Mouse (Mus musculus): ENCODE results near the gene Hddc2.

Gene Hddc2

GRCm38 (mm10) chr10:31312865-31313848 is at the start of gene Hddc2:
Gene Hddc2, plus strand, starts transcription at chr10:31313383.
- in situ Hi-C loops (cut with MboI, MseI), result loop anchor here (25.0 kb wide), 2 partner anchors 701 to 2001 kb away; partner anchors contain the start of genes Echdc1 and Trmt11

GRCm38 (mm10) chr10:31272738-31273137 is 40.4 kb upstream of the Hddc2 start:
- in situ Hi-C loops (cut with MboI, MseI), result loop anchor here (25.0 kb wide), 1 partner anchor 865 kb away; no protein-coding TSS in a partner anchor

- in situ Hi-C loops (cut with MboI, MseI), result loop anchor here (25.0 kb wide), 1 partner anchor 864 kb away; no protein-coding TSS in a partner anchor
These were observed 40.0 kb upstream of the Hddc2 start for GRCm38 (mm10) chr10:31273171-31273570.

- in situ Hi-C loops (cut with MboI, MseI), result no loop called here
These were observed 25.4 kb upstream of the Hddc2 start for GRCm38 (mm10) chr10:31287787-31288186.

- in situ Hi-C loops (cut with MboI, MseI), result no loop called here
These were observed 24.3 kb upstream of the Hddc2 start for GRCm38 (mm10) chr10:31288697-31289390.

- in situ Hi-C loops (cut with MboI, MseI), result no loop called here
These were observed 17.5 kb upstream of the Hddc2 start for GRCm38 (mm10) chr10:31295705-31296104.

GRCm38 (mm10) chr10:31296458-31296857 is 16.7 kb upstream of the Hddc2 start:
- in situ Hi-C loops (cut with MboI, MseI), result no loop called here

- in situ Hi-C loops (cut with MboI, MseI), result no loop called here
These were observed 16.1 kb upstream of the Hddc2 start for GRCm38 (mm10) chr10:31297106-31297505.

GRCm38 (mm10) chr10:31298263-31298662 is 14.9 kb upstream of the Hddc2 start:
- in situ Hi-C loops (cut with MboI, MseI), result no loop called here

- in situ Hi-C loops (cut with MboI, MseI), result no loop called here
These were observed 14.1 kb upstream of the Hddc2 start for GRCm38 (mm10) chr10:31298921-31299574.

- in situ Hi-C loops (cut with MboI, MseI), result loop anchor here (5.0 to 25.0 kb wide), 3 partner anchors 458 to 1988 kb away; partner anchors contain the start of genes Echdc1, Hey2 and Trmt11
These were observed 12.9 kb upstream of the Hddc2 start for GRCm38 (mm10) chr10:31300292-31300691.

- in situ Hi-C loops (cut with MboI, MseI), result loop anchor here (5.0 to 25.0 kb wide), 3 partner anchors 461 to 1991 kb away; partner anchors contain the start of genes Echdc1, Hey2 and Trmt11
These were observed 9.7 kb upstream of the Hddc2 start for GRCm38 (mm10) chr10:31303446-31303845.

- in situ Hi-C loops (cut with MboI, MseI), result loop anchor here (25.0 kb wide), 2 partner anchors 695 to 1995 kb away; partner anchors contain the start of genes Echdc1 and Trmt11
These were observed 6.1 kb upstream of the Hddc2 start for GRCm38 (mm10) chr10:31307024-31307598.

- in situ Hi-C loops (cut with MboI, MseI), result loop anchor here (25.0 kb wide), 2 partner anchors 706 to 2006 kb away; partner anchors contain the start of genes Echdc1 and Trmt11
These were observed 5.3 kb downstream of the Hddc2 start for GRCm38 (mm10) chr10:31318491-31318890.

GRCm38 (mm10) chr10:31329436-31329835 is 16.3 kb downstream of the Hddc2 start:
- in situ Hi-C loops (cut with MboI, MseI), result no loop called here

- in situ Hi-C loops (cut with MboI, MseI), result no loop called here
These were observed 17.2 kb downstream of the Hddc2 start for GRCm38 (mm10) chr10:31330286-31330962.

GRCm38 (mm10) chr10:31331225-31331775 is 18.1 kb downstream of the Hddc2 start:
- in situ Hi-C loops (cut with MboI, MseI), result no loop called here

- in situ Hi-C loops (cut with MboI, MseI), result no loop called here
These were observed 23.2 kb downstream of the Hddc2 start for GRCm38 (mm10) chr10:31336432-31336831.

GRCm38 (mm10) chr10:31346401-31346800 is 33.2 kb downstream of the Hddc2 start:
- in situ Hi-C loops (cut with MboI, MseI), result no loop called here

- in situ Hi-C loops (cut with MboI, MseI), result no loop called here
These were observed 37.9 kb downstream of the Hddc2 start for GRCm38 (mm10) chr10:31351056-31351455.
